Mouse (Mus musculus) forebrain, embryonic 11.5 days (tissue): Measurements from ENCODE around the gene Fam131b. TPM values are rescaled to one million over a fixed set of nuclear protein-coding genes. Genes with fewer than 3 reads are reported as not detected.

Source experiments
- polyA plus RNA-seq: library from polyadenylated mRNA; unstranded; fragments of >200 nt; fragmentation: Nextera tagmentation; extraction: Ambion mirVana; gene quantifications from 2 replicates; pipeline ENCODE4 v1.2.1, GENCODE M21; 2014

Fam131b gene
- polyA plus RNA-seq, 1 experiment from 2014 or later, result 3.0 TPM

Other genes with a start within 250 kb of the Fam131b start
- gene Tas2r139, start 183.7 kb downstream of the Fam131b start, polyA plus RNA-seq, result not detected in 2 replicates
- gene Tas2r144, start 109.3 kb downstream of the Fam131b start, polyA plus RNA-seq, result not detected in 2 replicates
- 15.2 and 18.4 TPM in 2 replicates for gene Gstk1, start 78.7 kb downstream of the Fam131b start, polyA plus RNA-seq
- gene Tmem139, start 62.7 kb downstream of the Fam131b start, polyA plus RNA-seq, result 0.55 TPM in 1 of 2 replicates, not detected in the other
- gene Casp2, start 59.7 kb downstream of the Fam131b start, polyA plus RNA-seq, result 75.6 and 77.5 TPM in 2 replicates
- gene Clcn1, start 38.0 kb downstream of the Fam131b start, polyA plus RNA-seq, result 1.4 and 2.0 TPM in 2 replicates
- 86.1 and 90.0 TPM in 2 replicates for gene Zyx, start 25.0 kb upstream of the Fam131b start, polyA plus RNA-seq
- gene Epha1, start 48.6 kb upstream of the Fam131b start, polyA plus RNA-seq, result 0.24 and 0.27 TPM in 2 replicates
- gene Tas2r143, start 75.6 kb upstream of the Fam131b start, polyA plus RNA-seq, result not detected in 2 replicates
- gene Tas2r135, start 80.8 kb upstream of the Fam131b start, polyA plus RNA-seq, result not detected in 2 replicates
- not detected in 2 replicates for gene Tas2r126, start 109.9 kb upstream of the Fam131b start, polyA plus RNA-seq
- not detected in 2 replicates for gene Olfr458, start 140.6 kb upstream of the Fam131b start, polyA plus RNA-seq
- not detected in 2 replicates for gene Olfr457, start 151.7 kb upstream of the Fam131b start, polyA plus RNA-seq
- gene Olfr456, start 162.6 kb upstream of the Fam131b start, polyA plus RNA-seq, result not detected in 2 replicates
- not detected in 2 replicates for gene Olfr455, start 222.9 kb upstream of the Fam131b start, polyA plus RNA-seq